Mouse (Mus musculus) cerebellum, adult 2 months (tissue): ENCODE measurements around the gene Car9.

Source experiments
- CTCF ChIP-seq: fragments of 200-500 bp; IDR thresholded peaks from 2 replicates; pipeline ENCODE4 v1.5.1; 2011; ENCODE audit warnings: low read depth, mild to moderate bottlenecking, control low read depth, low read length, moderate library complexity, borderline replicate concordance; ENCODE audit not compliant: insufficient read depth
- POLR2A ChIP-seq: fragments of 200-500 bp; IDR thresholded peaks from 2 replicates; pipeline ENCODE4 v1.6.1; 2011; ENCODE audit warnings: low read length, control low read depth, borderline replicate concordance; ENCODE audit not compliant: insufficient read depth

- no peak for TF ChIP-seq CTCF
- TF ChIP-seq POLR2A = no peak
Measured at GRCm38 (mm10) chr4:43513300-43513699, 6.5 kb downstream of the Car9 start.
